Mouse (Mus musculus) granulocyte monocyte progenitor cell, adult 5-6 weeks (primary cell): ENCODE measurements around the gene Syne2. TPM values are rescaled to one million over a fixed set of nuclear protein-coding genes. Genes with fewer than 3 reads are reported as not detected.

Source experiments
- ATAC-seq: replicated peaks from 2 replicates; pipeline ENCODE4 v1.8.0; 2016; ENCODE audit warnings: mild to moderate bottlenecking, moderate TSS enrichment, inconsistent platforms; ENCODE audit not compliant: poor library complexity, severe bottlenecking
- total RNA-seq, 2 experiments: library from RNA; stranded (forward) in 1 of 2; stranded (reverse) in 1 of 2; fragments of 200-712, 200-1000 nt in 1 of 2; fragments of >200 nt in 1 of 2; fragmentation: Nextera tagmentation in 1 of 2; gene quantifications; 2 replicates each; pipeline ENCODE4 v1.2.3; 2014 to 2017

Gene Syne2
- total RNA-seq, 2 experiments from 2014 or later, result 6.4 to 9.7 TPM

- ATAC-seq, result no peak
Observed at GRCm38 (mm10) chr12:75918415-75918814, 100.5 kb downstream of the Syne2 start.

GRCm38 (mm10) chr12:75918914-75919313 is 101.0 kb downstream of the Syne2 start:
- no peak for ATAC-seq

GRCm38 (mm10) chr12:75922900-75923299 is 105.0 kb downstream of the Syne2 start:
- ATAC-seq, result no peak

DNA sequence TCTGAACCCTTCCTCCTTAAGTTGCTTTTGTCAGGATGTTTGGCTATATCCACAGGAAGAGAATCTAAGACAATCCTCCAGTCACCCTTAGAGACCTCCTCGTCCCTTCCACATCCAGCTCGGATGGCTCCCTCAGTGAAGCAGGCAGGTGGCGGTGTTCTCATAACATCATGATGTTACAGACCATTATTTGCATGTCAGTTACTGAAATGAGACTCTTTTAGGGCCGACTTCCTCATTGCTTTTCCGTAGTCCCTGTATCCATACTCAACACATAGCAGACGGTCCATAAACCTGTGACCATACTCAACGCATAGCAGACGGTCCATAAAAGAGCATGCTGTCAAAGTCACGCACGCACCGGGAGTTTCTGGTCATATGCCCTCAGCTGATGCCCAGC is 106.9 kb downstream of the Syne2 start:
- no peak for ATAC-seq

GRCm38 (mm10) chr12:75927596-75927995 is 109.7 kb downstream of the Syne2 start:
- peak; percentile 88 for ATAC-seq

- ATAC-seq, result no peak
Observed at GRCm38 (mm10) chr12:75933561-75933960, 115.6 kb downstream of the Syne2 start.

- peak; percentile 67 for ATAC-seq
Observed at GRCm38 (mm10) chr12:75951328-75951727, 133.4 kb downstream of the Syne2 start.

DNA sequence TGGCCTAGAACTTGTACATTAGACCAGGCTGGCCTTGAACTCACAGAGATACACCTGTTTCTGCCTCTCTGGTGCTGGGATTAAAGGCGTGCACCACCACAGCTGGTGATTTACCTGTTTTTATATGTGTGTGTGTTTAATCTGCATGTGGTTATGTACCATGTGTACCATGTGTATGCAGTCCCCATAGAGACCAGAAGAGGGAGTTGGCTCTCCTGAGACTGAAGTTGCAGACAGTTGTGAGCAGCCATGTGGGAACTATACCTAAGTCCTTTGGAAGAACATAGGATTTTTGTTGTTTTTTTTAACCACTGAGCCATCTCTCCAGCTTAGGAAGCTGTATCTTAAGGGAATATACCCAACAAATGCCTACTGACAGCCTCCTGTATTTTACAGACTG is 134.1 kb downstream of the Syne2 start:
- ATAC-seq, result no peak

DNA sequence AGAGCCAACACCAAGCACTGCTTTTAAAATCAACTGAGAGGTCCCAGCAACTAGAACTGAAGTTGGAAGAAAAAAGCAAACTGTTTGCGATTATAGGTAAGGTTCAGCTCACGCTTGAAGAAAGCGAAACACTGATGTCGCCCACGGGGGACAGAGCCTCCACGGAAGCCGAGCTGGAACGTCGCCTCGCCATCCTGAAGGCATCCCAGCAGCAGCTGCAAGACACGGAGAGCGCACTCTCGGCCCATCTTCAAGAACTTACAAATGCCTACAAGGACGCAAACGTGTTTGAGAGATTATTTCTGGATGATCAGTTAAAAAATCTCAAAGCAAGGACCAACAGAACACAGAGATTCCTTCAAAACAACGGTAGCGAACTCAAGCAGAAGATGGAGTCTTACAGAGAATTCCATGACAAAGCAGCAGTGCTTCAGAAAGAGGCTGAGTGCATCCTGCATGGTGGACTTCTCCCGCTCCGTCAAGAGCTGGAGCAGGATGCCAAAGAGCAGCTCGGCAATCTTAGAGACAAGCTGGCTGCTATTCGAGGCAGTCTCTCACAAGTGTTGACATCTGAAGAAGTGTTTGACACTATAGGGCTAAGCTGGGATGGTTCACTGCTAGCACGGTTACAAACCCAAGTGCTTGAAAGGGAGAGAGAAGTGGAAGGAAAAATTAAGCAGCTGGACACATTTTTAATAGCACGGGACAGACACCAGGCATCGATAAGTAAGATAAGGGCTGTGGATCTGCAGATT is 148.7 kb downstream of the Syne2 start:
- ATAC-seq, result no peak

- no peak for ATAC-seq
Observed at GRCm38 (mm10) chr12:75979079-75979478, 161.1 kb downstream of the Syne2 start.

DNA sequence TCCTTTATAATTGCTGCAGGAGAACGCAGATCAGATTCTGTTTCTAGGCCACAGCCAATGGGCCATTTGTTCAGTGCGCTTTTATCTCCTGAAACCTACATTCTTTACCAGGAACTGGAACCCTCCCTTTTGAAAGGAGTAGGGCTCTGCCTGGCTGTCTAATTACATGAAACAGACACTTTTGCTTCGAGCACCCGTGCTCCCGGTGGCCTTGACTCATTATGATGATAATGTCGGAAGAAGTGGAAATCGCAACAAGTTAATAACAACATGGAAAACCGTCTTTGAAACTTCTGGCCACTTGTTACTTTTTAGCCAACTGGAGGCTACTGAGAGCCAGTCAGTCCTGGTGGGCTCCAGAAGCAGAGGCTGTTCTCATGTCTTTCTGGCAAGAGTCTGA is 165.4 kb downstream of the Syne2 start:
- ATAC-seq, result no peak

- ATAC-seq, result no peak
Observed at GRCm38 (mm10) chr12:75992226-75992858, 174.4 kb downstream of the Syne2 start.

DNA sequence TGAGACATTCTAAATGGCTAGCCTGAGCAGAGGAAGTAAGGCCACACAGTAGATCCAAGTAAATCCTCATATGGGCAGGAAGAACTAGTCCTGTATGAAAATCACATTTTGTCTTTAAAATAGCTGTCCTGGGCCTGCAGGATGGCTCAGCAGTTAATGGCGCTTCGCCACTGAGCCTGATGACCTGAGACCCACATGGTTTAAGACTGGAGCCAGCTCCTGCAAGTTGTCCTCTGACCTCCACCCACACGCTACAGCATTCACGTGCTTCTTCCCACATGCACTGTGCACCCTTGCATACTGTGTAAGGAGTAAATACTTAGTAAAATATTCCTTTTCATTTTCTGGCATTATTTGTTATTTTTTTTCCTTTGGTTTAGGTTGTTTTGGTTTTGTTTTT is 175.0 kb downstream of the Syne2 start:
- ATAC-seq, result no peak

GRCm38 (mm10) chr12:75995086-75995485 is 177.2 kb downstream of the Syne2 start:
- ATAC-seq, result no peak

DNA sequence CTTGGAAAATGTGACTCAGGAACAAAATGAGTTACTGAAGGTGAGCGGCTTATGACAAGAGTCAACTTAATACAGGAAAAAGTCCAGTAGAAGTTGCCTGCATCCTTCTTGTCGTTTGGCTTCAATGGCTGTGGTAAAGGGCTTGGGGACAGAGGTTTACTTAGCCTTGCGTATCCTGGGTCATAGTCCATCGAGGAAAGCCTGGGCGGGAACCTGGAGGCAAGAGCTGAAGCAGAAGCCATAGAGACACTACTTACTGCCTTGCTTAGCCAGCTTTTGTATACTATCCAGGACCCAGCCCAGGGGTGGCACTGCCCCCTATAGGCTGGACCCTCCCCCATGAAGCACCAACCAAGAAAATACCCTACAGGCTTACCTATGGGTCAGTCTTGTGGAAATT is 179.6 kb downstream of the Syne2 start:
- no peak for ATAC-seq

GRCm38 (mm10) chr12:75998416-75998815 is 180.5 kb downstream of the Syne2 start:
- no peak for ATAC-seq

DNA sequence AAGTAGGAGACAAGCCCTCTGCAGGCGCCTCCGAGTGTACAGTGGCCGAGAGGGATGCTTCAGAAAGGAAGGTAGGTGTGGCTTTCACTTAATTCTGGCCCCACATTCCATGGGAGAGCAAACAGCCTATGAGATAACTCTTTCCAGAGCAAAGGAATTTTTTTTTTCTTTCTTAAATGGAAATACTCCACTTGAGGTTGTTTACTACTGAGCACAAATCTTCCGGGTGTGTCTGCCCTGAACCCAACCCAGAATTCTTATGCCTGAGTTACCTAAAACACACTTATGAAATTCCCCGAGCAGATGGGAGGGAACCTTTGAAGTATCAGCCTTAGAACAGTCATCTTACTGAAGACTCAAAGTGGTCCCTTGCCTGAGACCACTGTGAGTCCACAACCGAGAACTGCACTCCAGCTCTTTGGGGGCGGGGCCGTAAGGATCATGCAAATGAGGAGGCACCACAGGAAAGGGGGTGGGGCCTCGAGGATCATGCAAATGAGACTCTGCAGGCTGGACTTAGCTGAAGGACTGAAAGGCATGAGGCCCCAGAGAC is 186.8 kb downstream of the Syne2 start:
- peak; percentile 76 for ATAC-seq

GRCm38 (mm10) chr12:76008991-76009390 is 191.1 kb downstream of the Syne2 start:
- no peak for ATAC-seq

GRCm38 (mm10) chr12:76012789-76013188 is 194.9 kb downstream of the Syne2 start:
- ATAC-seq, result no peak

GRCm38 (mm10) chr12:76013480-76013879 is 195.5 kb downstream of the Syne2 start:
- no peak for ATAC-seq

- no peak for ATAC-seq
Observed at GRCm38 (mm10) chr12:76015026-76015425, 197.1 kb downstream of the Syne2 start.

DNA sequence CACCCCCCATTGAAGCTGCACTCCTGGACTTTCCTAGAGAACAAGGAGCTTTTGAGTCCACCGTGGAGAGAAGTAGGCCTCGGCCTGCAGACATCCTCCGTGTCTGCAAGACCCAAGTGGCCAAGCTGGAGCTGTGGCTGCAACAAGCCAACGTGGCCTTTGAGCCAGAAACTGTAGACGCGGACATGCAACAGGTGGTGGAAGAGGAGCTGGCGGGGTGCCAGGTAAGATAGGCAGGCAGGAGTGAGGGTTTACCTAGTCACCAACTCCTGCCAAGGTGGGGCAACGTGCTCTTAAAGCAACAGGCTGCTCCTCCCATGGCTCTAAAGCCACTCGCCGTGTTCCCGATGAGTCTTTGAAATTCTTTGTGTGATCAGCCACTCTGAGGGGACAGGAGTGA is 197.6 kb downstream of the Syne2 start:
- ATAC-seq, result no peak
